Mouse (Mus musculus) ES-E14 (cell line): ENCODE results near the gene Itsn2.

Source experiments
- CHD2 ChIP-seq: IDR thresholded peaks from 2 replicates; pipeline ENCODE4 v1.6.1; 2014; ENCODE audit warnings: mild to moderate bottlenecking, low read depth, low read length, inconsistent platforms
- HCFC1 ChIP-seq: IDR thresholded peaks from 2 replicates; pipeline ENCODE4 v1.6.1; 2012; ENCODE audit warnings: low read length, inconsistent platforms, borderline replicate concordance; ENCODE audit not compliant: insufficient read depth
- ZC3H11A ChIP-seq: IDR thresholded peaks from 2 replicates; pipeline ENCODE4 v1.6.1; 2012; ENCODE audit warnings: low read depth, mild to moderate bottlenecking, inconsistent platforms, low read length, borderline replicate concordance

DNA sequence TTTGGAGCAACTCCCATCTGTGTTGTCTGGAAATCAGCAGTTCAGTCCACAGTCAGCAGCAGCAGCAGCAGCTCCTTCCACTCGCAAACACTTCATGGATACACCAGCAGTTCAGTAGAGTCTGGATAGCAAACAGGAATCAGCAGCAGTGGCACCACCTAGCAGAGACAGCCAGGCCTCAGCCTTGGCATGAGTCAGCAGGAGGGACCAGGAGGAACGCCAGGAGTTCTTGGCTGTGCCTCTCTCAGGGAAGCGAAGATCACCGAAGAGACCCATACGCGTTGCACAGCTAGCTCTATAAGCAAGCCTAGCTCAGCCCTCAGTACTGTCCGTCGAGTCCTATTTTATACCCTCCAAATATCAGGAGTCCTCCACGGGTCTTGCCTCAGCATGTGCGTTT, 152.0 kb downstream of the Itsn2 start:
- TF ChIP-seq HCFC1, result no peak
- no peak for TF ChIP-seq CHD2
- TF ChIP-seq ZC3H11A, result no peak
